Mouse (Mus musculus) cerebellum, adult 2 months (tissue): Measurements from ENCODE around the gene Lrmda.

Experiments
- CTCF ChIP-seq: fragments of 200-500 bp; IDR thresholded peaks from 2 replicates; pipeline ENCODE4 v1.5.1; 2011; ENCODE audit warnings: low read depth, mild to moderate bottlenecking, control low read depth, low read length, moderate library complexity, borderline replicate concordance; ENCODE audit not compliant: insufficient read depth
- POLR2A ChIP-seq: fragments of 200-500 bp; IDR thresholded peaks from 2 replicates; pipeline ENCODE4 v1.6.1; 2011; ENCODE audit warnings: low read length, control low read depth, borderline replicate concordance; ENCODE audit not compliant: insufficient read depth

DNA sequence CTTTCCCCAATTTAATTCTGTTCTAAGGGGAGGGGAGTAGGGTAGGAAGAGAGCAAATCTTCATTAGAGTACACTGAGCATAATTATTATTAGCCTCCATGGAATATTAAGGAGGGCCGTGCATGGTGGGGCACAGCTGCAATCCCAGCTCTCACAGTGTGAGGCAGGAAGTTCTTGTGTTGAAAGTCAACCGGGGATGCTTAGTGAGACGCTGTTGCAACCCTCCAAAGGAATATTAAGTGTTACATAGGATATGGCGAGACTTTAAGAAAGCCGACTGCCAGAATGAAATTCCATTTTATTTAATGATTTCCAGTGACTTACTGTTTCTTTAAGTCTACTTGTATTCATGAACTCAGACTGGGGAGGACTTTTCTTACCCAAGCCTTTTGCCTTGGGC, 23.9 kb downstream of the Lrmda start:
- TF ChIP-seq CTCF (no peak), POLR2A (no peak)
